Mouse (Mus musculus) bone marrow macrophage, adult 2 months (primary cell): ENCODE measurements around the gene Ptchd3.

Experiments
- CTCF ChIP-seq: IDR thresholded peaks from 2 replicates; pipeline ENCODE4 v1.5.1; 2012; ENCODE audit warnings: low read depth, mild to moderate bottlenecking, low read length, moderate library complexity
- POLR2A ChIP-seq: IDR thresholded peaks from 2 replicates; pipeline ENCODE4 v1.6.1; 2012; ENCODE audit warnings: mild to moderate bottlenecking, low read depth, low read length, borderline replicate concordance

- TF ChIP-seq CTCF (no peak), POLR2A (no peak)
Measured at GRCm38 (mm10) chr11:121845923-121846322, 15.9 kb downstream of the Ptchd3 start.
